Mouse (Mus musculus): ENCODE data around the gene Dennd2c. TPM values are rescaled to one million over a fixed set of nuclear protein-coding genes. Genes with fewer than 3 reads are reported as not detected.
"Not testable (repeated sequence)": the region's sequence is repeated elsewhere in the genome, so short reads cannot be mapped to it uniquely, and the experiment has no call there.

The Dennd2c gene
- polyA plus RNA-seq, 2 experiments: 10.0 to 12.6 TPM

GRCm38 (mm10) chr3:103212142-103212541 lies 109.7 kb downstream of the Dennd2c start:
- Histone ChIP-seq H3K9me3 (ENCODE audit: control insufficient read depth, low read length) (no peaks in the 10 kb centered on the region), H3K4me2 (replicated peaks; ENCODE audit: low read depth, low read length, severe bottlenecking) (no peak overlapping the region), H3K36me3 (ENCODE audit: control insufficient read depth, insufficient read depth, low read length) (no peaks in the 10 kb centered on the region), H3K4me1 (ENCODE audit: control insufficient read depth, insufficient read depth, low read length) (peaks cover 7% of the 10 kb centered on the region; the same call in 1 of the 2 replicates), H3K27me3 (ENCODE audit: control insufficient read depth, insufficient read depth, low read length) (no peaks in the 10 kb centered on the region), H3K4me3 (replicated peaks; ENCODE audit: low read length) (no peak overlapping the region), H3K27ac (replicated peaks; ENCODE audit: low read depth, low read length) (no peak overlapping the region), H3K9ac (ENCODE audit: low read depth, low read length, severe bottlenecking) (no peak overlapping the region)
- TF ChIP-seq POLR2A (IDR thresholded peaks at IDR 0.05; ENCODE audit: borderline replicate concordance, extremely low read depth, insufficient read depth, insufficient read length): no peak
- ATAC-seq (ENCODE audit: low FRiP score, low read depth) (no peak), DNase-seq (ENCODE audit: low spot score) (no peak)
- WGBS: 86% methylated on average over 1 of the region's 1 CpGs

GRCm38 (mm10) chr3:103213537-103213936 lies 111.1 kb downstream of the Dennd2c start:
- no peak for DNase-seq (ENCODE audit: low spot score)
- Histone ChIP-seq H3K4me3 (replicated peaks; ENCODE audit: low read length) (no peak overlapping the region), H3K4me1 (ENCODE audit: control insufficient read depth, insufficient read depth, low read length) (peaks cover 7% of the 10 kb centered on the region; the same call in 1 of the 2 replicates), H3K9me3 (ENCODE audit: control insufficient read depth, low read length) (no peaks in the 10 kb centered on the region), H3K27ac (replicated peaks; ENCODE audit: low read depth, low read length) (no peak overlapping the region), H3K36me3 (ENCODE audit: control insufficient read depth, insufficient read depth, low read length) (no peaks in the 10 kb centered on the region), H3K9ac (ENCODE audit: low read depth, low read length, severe bottlenecking) (no peak overlapping the region), H3K4me2 (replicated peaks; ENCODE audit: low read depth, low read length, severe bottlenecking) (no peak overlapping the region), H3K27me3 (ENCODE audit: control insufficient read depth, insufficient read depth, low read length) (no peaks in the 10 kb centered on the region)
- no peak for ATAC-seq (ENCODE audit: low FRiP score, low read depth)
- 43% methylated on average over 5 of the region's 5 CpGs for WGBS
- TF ChIP-seq POLR2A (IDR thresholded peaks at IDR 0.05; ENCODE audit: borderline replicate concordance, extremely low read depth, insufficient read depth, insufficient read length): no peak

GRCm38 (mm10) chr3:103214593-103215285 lies 112.3 kb downstream of the Dennd2c start:
- DNase-seq (ENCODE audit: low spot score) (no peak), ATAC-seq (ENCODE audit: low FRiP score, low read depth) (no peak)
- 79% methylated on average over 8 of the region's 8 CpGs for WGBS

GRCm38 (mm10) chr3:103215399-103215798 lies 113.0 kb downstream of the Dennd2c start:
- not testable (repeated sequence) for H3K27me3 ChIP-seq (ENCODE audit: control insufficient read depth, insufficient read depth, low read length); H3K9ac ChIP-seq (ENCODE audit: low read depth, low read length, severe bottlenecking); H3K27ac ChIP-seq (replicated peaks; ENCODE audit: low read depth, low read length); H3K9me3 ChIP-seq (ENCODE audit: control insufficient read depth, low read length); H3K4me3 ChIP-seq (replicated peaks; ENCODE audit: low read length); H3K36me3 ChIP-seq (ENCODE audit: control insufficient read depth, insufficient read depth, low read length); H3K4me2 ChIP-seq (replicated peaks; ENCODE audit: low read depth, low read length, severe bottlenecking); H3K4me1 ChIP-seq (ENCODE audit: control insufficient read depth, insufficient read depth, low read length); DNase-seq (ENCODE audit: low spot score); ATAC-seq (ENCODE audit: low FRiP score, low read depth)
- WGBS: 78% methylated on average over 8 of the region's 8 CpGs

More at GRCm38 (mm10) chr3:103214593-103215285, 112.3 kb downstream of the Dennd2c start:
- Histone ChIP-seq H3K27ac (replicated peaks; ENCODE audit: low read depth, low read length) (no peak overlapping the region), H3K9me3 (ENCODE audit: control insufficient read depth, low read length) (no peaks in the 10 kb centered on the region), H3K9ac (ENCODE audit: low read depth, low read length, severe bottlenecking) (no peak overlapping the region), H3K36me3 (ENCODE audit: control insufficient read depth, insufficient read depth, low read length) (no peaks in the 10 kb centered on the region), H3K4me1 (ENCODE audit: control insufficient read depth, insufficient read depth, low read length) (peaks cover 7% of the 10 kb centered on the region; the same call in 1 of the 2 replicates), H3K4me3 (replicated peaks; ENCODE audit: low read length) (no peak overlapping the region), H3K27me3 (ENCODE audit: control insufficient read depth, insufficient read depth, low read length) (no peaks in the 10 kb centered on the region), H3K4me2 (replicated peaks; ENCODE audit: low read depth, low read length, severe bottlenecking) (no peak overlapping the region)
- no peak for TF ChIP-seq POLR2A (IDR thresholded peaks at IDR 0.05; ENCODE audit: borderline replicate concordance, extremely low read depth, insufficient read depth, insufficient read length)

Other genes starting within 250 kb of the Dennd2c start
- not detected in 2 replicates for gene Sycp1, start 166.5 kb upstream of the Dennd2c start, polyA plus RNA-seq (2012; rRNA removed)
- not detected in 2 replicates for gene Sycp1, start 166.5 kb upstream of the Dennd2c start, polyA plus RNA-seq (2014; fragmentation: Nextera tagmentation; extraction: Ambion mirVana)
- 0.08 TPM in 2 replicates for gene Nr1h5, start 138.5 kb upstream of the Dennd2c start, polyA plus RNA-seq (2012; rRNA removed)
- 0.23 TPM in 1 of 2 replicates, not detected in the other for gene Nr1h5, start 138.5 kb upstream of the Dennd2c start, polyA plus RNA-seq (2014; fragmentation: Nextera tagmentation; extraction: Ambion mirVana)
- 42.6 and 43.2 TPM in 2 replicates for gene Sike1, start 106.9 kb upstream of the Dennd2c start, polyA plus RNA-seq (2012; rRNA removed)
- 65.3 and 68.2 TPM in 2 replicates for gene Sike1, start 106.9 kb upstream of the Dennd2c start, polyA plus RNA-seq (2014; fragmentation: Nextera tagmentation; extraction: Ambion mirVana)
- gene Csde1, start 82.2 kb upstream of the Dennd2c start, polyA plus RNA-seq (2012; rRNA removed): 70.3 and 92.6 TPM in 2 replicates
- 355 and 377 TPM in 2 replicates for gene Csde1, start 82.2 kb upstream of the Dennd2c start, polyA plus RNA-seq (2014; fragmentation: Nextera tagmentation; extraction: Ambion mirVana)
- gene Nras, start 44.3 kb upstream of the Dennd2c start, polyA plus RNA-seq (2012; rRNA removed): 65.9 and 67.8 TPM in 2 replicates
- gene Nras, start 44.3 kb upstream of the Dennd2c start, polyA plus RNA-seq (2014; fragmentation: Nextera tagmentation; extraction: Ambion mirVana): 96.8 and 99.2 TPM in 2 replicates
- gene Ampd1, start 28.6 kb upstream of the Dennd2c start, polyA plus RNA-seq (2012; rRNA removed): 12.4 and 15.4 TPM in 2 replicates
- gene Ampd1, start 28.6 kb upstream of the Dennd2c start, polyA plus RNA-seq (2014; fragmentation: Nextera tagmentation; extraction: Ambion mirVana): 4.4 and 8.3 TPM in 2 replicates
- gene Bcas2, start 69.1 kb downstream of the Dennd2c start, polyA plus RNA-seq (2012; rRNA removed): 99.9 and 155 TPM in 2 replicates
- 161 and 163 TPM in 2 replicates for gene Bcas2, start 69.1 kb downstream of the Dennd2c start, polyA plus RNA-seq (2014; fragmentation: Nextera tagmentation; extraction: Ambion mirVana)
- 20.3 and 22.7 TPM in 2 replicates for gene Trim33, start 176.7 kb downstream of the Dennd2c start, polyA plus RNA-seq (2012; rRNA removed)
- 21.3 and 25.4 TPM in 2 replicates for gene Trim33, start 176.7 kb downstream of the Dennd2c start, polyA plus RNA-seq (2014; fragmentation: Nextera tagmentation; extraction: Ambion mirVana)

All from limb, embryonic 14.5 days (tissue).